Mouse (Mus musculus) erythroblast, embryonic 14.5 days (primary cell): ENCODE measurements at regions not wholly inside any gene's neighbourhood (a gene's known extent, or its start where the extent isn't known, plus 50 kb on each side); places are given as distances from the start of the nearest gene placed in this dataset.

Experiments used
- GATA1 ChIP-seq: IDR thresholded peaks from 2 replicates; pipeline ENCODE4 v1.6.1; 2012; ENCODE audit warnings: low read length, inconsistent platforms, mixed read lengths
- TAL1 ChIP-seq: IDR thresholded peaks from 3 replicates; pipeline ENCODE4 v1.6.1; 2012; ENCODE audit warnings: low read length, inconsistent platforms, mixed read lengths

DNA sequence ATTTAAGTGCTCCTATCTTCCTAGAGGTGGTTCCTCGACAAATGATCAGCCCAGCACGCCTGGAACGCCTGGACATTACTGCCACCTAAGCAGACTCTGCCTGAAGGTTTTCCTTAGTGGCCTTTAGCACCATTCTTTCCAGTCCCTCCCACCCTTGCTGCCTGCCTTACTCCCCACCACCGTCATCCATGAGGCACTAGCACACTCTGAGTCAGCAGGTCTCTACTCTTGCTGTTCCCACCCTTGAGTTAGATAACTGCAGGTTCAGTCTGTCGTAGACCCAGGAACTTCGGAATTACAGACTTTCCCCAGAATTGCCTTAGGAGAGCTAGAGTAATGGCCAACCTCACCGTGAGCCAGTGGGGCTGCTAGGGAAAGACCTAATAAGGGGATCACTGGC is 67.4 kb upstream of the Sertad2 start:
- TF ChIP-seq GATA1 (no peak), TAL1 (no peak)
